Mouse (Mus musculus) cerebellum, adult 2 months (tissue): ENCODE measurements around the gene Ankrd54. TPM values are rescaled to one million over a fixed set of nuclear protein-coding genes. Genes with fewer than 3 reads are reported as not detected.

Experiments
- DNase-seq, 2 experiments: peaks; one replicate each; pipeline ENCODE4 v3.0.0; 2021
- H3K27ac ChIP-seq: fragments of 200-500 bp; 2 replicates; pipeline ENCODE4 v1.5.1; 2012; ENCODE audit warnings: low read length, control low read depth, inconsistent platforms; ENCODE audit not compliant: insufficient read depth
- H3K27me3 ChIP-seq: fragments of 200-500 bp; 2 replicates; pipeline ENCODE4 v1.6.1; 2012; ENCODE audit warnings: inconsistent platforms, mild to moderate bottlenecking, low read length, moderate library complexity; ENCODE audit not compliant: control insufficient read depth, insufficient read depth
- H3K4me1 ChIP-seq: fragments of 200-500 bp; 2 replicates; pipeline ENCODE4 v1.6.1; 2011; ENCODE audit warnings: low read length; ENCODE audit not compliant: control insufficient read depth, insufficient read depth
- H3K4me3 ChIP-seq: fragments of 200-500 bp; replicated peaks from 2 replicates; pipeline ENCODE3; 2011; ENCODE audit warnings: mild to moderate bottlenecking, low read depth, low read length, control low read depth; ENCODE audit not compliant: insufficient read depth
- CTCF ChIP-seq: fragments of 200-500 bp; IDR thresholded peaks from 2 replicates; pipeline ENCODE4 v1.5.1; 2011; ENCODE audit warnings: low read depth, mild to moderate bottlenecking, control low read depth, low read length, moderate library complexity, borderline replicate concordance; ENCODE audit not compliant: insufficient read depth
- POLR2A ChIP-seq: fragments of 200-500 bp; IDR thresholded peaks from 2 replicates; pipeline ENCODE4 v1.6.1; 2011; ENCODE audit warnings: low read length, control low read depth, borderline replicate concordance; ENCODE audit not compliant: insufficient read depth
- WGBS: fragments of 180-500 bp; shearing (Covaris S2); methylation state at CpG from one replicate; pipeline ENCODE4 v1.1.7; 2018; 5-methylcytosine and 5-hydroxymethylcytosine counted together
- polyA plus RNA-seq: library from polyadenylated mRNA; depleted of rRNA; stranded (reverse); fragments of >200 nt; gene quantifications from 2 replicates; pipeline ENCODE4 v1.2.3, GENCODE M21; 2012

The Ankrd54 gene
- polyA plus RNA-seq, 1 experiment: 42.8 TPM

- Histone ChIP-seq H3K27ac (no peak overlapping the region), H3K4me1 (no peaks in the 10 kb centered on the region), H3K27me3 (no peaks in the 10 kb centered on the region), H3K4me3 (no peak overlapping the region)
- 30% methylated on average over 2 of the region's 2 CpGs for WGBS
- no peak for DNase-seq
- TF ChIP-seq POLR2A (no peak), CTCF (no peak)
These were observed 34.4 kb upstream of the Ankrd54 start for GRCm38 (mm10) chr15:79097135-79097534.

GRCm38 (mm10) chr15:79096556-79096955 lies 33.9 kb upstream of the Ankrd54 start:
- H3K27ac ChIP-seq: no peak overlapping the region
- TF ChIP-seq POLR2A (no peak), CTCF (no peak)
- no peaks in the 10 kb centered on the region for H3K4me1 ChIP-seq
- no peaks in the 10 kb centered on the region for H3K27me3 ChIP-seq
- no peak for DNase-seq
- WGBS: 52% methylated on average over 3 of the region's 3 CpGs
- H3K4me3 ChIP-seq: no peak overlapping the region

GRCm38 (mm10) chr15:79095483-79095882 lies 32.8 kb upstream of the Ankrd54 start:
- DNase-seq: no peak
- H3K4me1 ChIP-seq: no peaks in the 10 kb centered on the region
- no peaks in the 10 kb centered on the region for H3K27me3 ChIP-seq
- TF ChIP-seq POLR2A: no peak
- TF ChIP-seq CTCF: no peak
- WGBS: 72% methylated on average over 5 of the region's 5 CpGs
- H3K4me3 ChIP-seq: no peak overlapping the region
- no peak overlapping the region for H3K27ac ChIP-seq

GRCm38 (mm10) chr15:79093083-79093839 lies 30.6 kb upstream of the Ankrd54 start:
- peak in 1 of 2 experiments; percentile 40 for DNase-seq
- Histone ChIP-seq H3K4me1 (no peaks in the 10 kb centered on the region), H3K4me3 (no peak overlapping the region), H3K27me3 (no peaks in the 10 kb centered on the region), H3K27ac (no peak overlapping the region)
- TF ChIP-seq POLR2A: no peak
- peak; percentile 74 for TF ChIP-seq CTCF
- WGBS: 56% methylated on average over 7 of the region's 7 CpGs

GRCm38 (mm10) chr15:79092284-79092683 lies 29.6 kb upstream of the Ankrd54 start:
- TF ChIP-seq CTCF: no peak
- TF ChIP-seq POLR2A: no peak
- 67% methylated on average over 6 of the region's 6 CpGs for WGBS
- DNase-seq: no peak

GRCm38 (mm10) chr15:79079567-79079966 lies 16.9 kb upstream of the Ankrd54 start:
- WGBS: 99% methylated on average over 7 of the region's 7 CpGs
- H3K4me1 ChIP-seq: peaks cover 9% of the 10 kb centered on the region; the same call in 1 of the 2 replicates
- H3K4me3 ChIP-seq: no peak overlapping the region
- H3K27me3 ChIP-seq: no peaks in the 10 kb centered on the region
- no peak for DNase-seq
- H3K27ac ChIP-seq: no peak overlapping the region
- TF ChIP-seq CTCF (no peak), POLR2A (no peak)

More at GRCm38 (mm10) chr15:79092284-79092683, 29.6 kb upstream of the Ankrd54 start:
- Histone ChIP-seq H3K4me3 (no peak overlapping the region), H3K27ac (no peak overlapping the region), H3K4me1 (no peaks in the 10 kb centered on the region), H3K27me3 (no peaks in the 10 kb centered on the region)

- H3K27ac ChIP-seq: no peak overlapping the region
These were observed 13.1 kb upstream of the Ankrd54 start for GRCm38 (mm10) chr15:79075658-79076365.

More at GRCm38 (mm10) chr15:79075658-79076365, 13.1 kb upstream of the Ankrd54 start:
- no peak for DNase-seq
- TF ChIP-seq POLR2A: no peak
- no peak for TF ChIP-seq CTCF
- Histone ChIP-seq H3K4me1 (peaks cover 13% of the 10 kb centered on the region), H3K4me3 (peak overlapping the region; percentile 100), H3K27me3 (no peaks in the 10 kb centered on the region)
- 36% methylated on average over 15 of the region's 15 CpGs for whole genome bisulfite sequencing
